Mouse (Mus musculus) forebrain, embryonic 14.5 days (tissue): Measurements from ENCODE around the gene Aes. TPM values are rescaled to one million over a fixed set of nuclear protein-coding genes. Genes with fewer than 3 reads are reported as not detected.

ENCODE experiments used
- ATAC-seq: fragments of 200-750 bp; cut with Nextera tagmentation; 2 replicates; pipeline ENCODE4 v1.8.0; 2017; ENCODE audit warnings: mild to moderate bottlenecking, moderate library complexity
- DNase-seq: peaks from one replicate; pipeline ENCODE4 v3.0.0-alpha.2; 2015; ENCODE audit warnings: low spot score
- H3K27ac ChIP-seq: fragments of 300-500 bp; sonication (generic); 2 replicates; pipeline ENCODE4 v1.5.1; 2014; ENCODE audit warnings: low read depth, mild to moderate bottlenecking, control low read depth, low read length, moderate library complexity
- H3K27me3 ChIP-seq: fragments of 300-500 bp; sonication (generic); replicated peaks from 2 replicates; pipeline ENCODE4 v1.6.1; 2014; ENCODE audit warnings: low read length, control low read depth, mixed read lengths; ENCODE audit not compliant: control insufficient read depth, insufficient read depth
- H3K36me3 ChIP-seq: fragments of 300-500 bp; sonication (generic); 2 replicates; pipeline ENCODE4 v1.6.1; 2014; ENCODE audit warnings: low read length, control low read depth; ENCODE audit not compliant: control insufficient read depth, insufficient read depth
- H3K4me1 ChIP-seq: fragments of 300-500 bp; sonication (generic); 2 replicates; pipeline ENCODE4 v1.6.1; 2014; ENCODE audit warnings: antibody characterized with exemption, low read length, control low read depth; ENCODE audit not compliant: control insufficient read depth, insufficient read depth
- H3K4me2 ChIP-seq: fragments of 300-500 bp; sonication (generic); 2 replicates; pipeline ENCODE4 v1.6.1; 2014; ENCODE audit warnings: mild to moderate bottlenecking, control low read depth, low read length
- H3K4me3 ChIP-seq: fragments of 300-500 bp; sonication (generic); 2 replicates; pipeline ENCODE4 v1.5.1; 2014; ENCODE audit warnings: low read depth, low read length, control low read depth
- H3K9ac ChIP-seq: fragments of 300-500 bp; sonication (generic); 2 replicates; pipeline ENCODE4 v1.6.1; 2014; ENCODE audit warnings: mild to moderate bottlenecking, low read length, control low read depth, moderate library complexity
- H3K9me3 ChIP-seq: fragments of 300-500 bp; sonication (generic); replicated peaks from 2 replicates; pipeline ENCODE4 v1.6.1; 2016; ENCODE audit warnings: low read length, control low read depth, mixed read lengths; ENCODE audit not compliant: control insufficient read depth
- WGBS: fragments of 180-500 bp; shearing (Covaris S2); extraction: QIAGEN DNeasy Blood & Tissue Kit; methylation state at CpG from one replicate; pipeline ENCODE4 v1.1.7; 2014; 5-methylcytosine and 5-hydroxymethylcytosine counted together
- polyA plus RNA-seq: library from polyadenylated mRNA; unstranded; fragments of >200 nt; fragmentation: Nextera tagmentation; extraction: Ambion mirVana; gene quantifications from 2 replicates; pipeline ENCODE4 v1.2.1, GENCODE M21; 2014

Gene Aes
- polyA plus RNA-seq, 1 experiment from 2014 or later = 415 TPM

GRCm38 (mm10) chr10:81524051-81524605 is 35.2 kb upstream of the Aes start, which contains the start of gene Gna15:
Gene Gna15 (minus strand): TSS chr10:81524225.
- H3K9ac ChIP-seq = no peak within 1 kb of the TSS
- DNase-seq = no peak
- H3K4me1 ChIP-seq = no peaks in the 10 kb centered on the region
- H3K27me3 ChIP-seq = no peaks in the 10 kb centered on the region
- no peak within 1 kb of the TSS for H3K4me2 ChIP-seq
- H3K4me3 ChIP-seq = no peak within 1 kb of the TSS
- no peak within 1 kb of the TSS for H3K27ac ChIP-seq
- H3K9me3 ChIP-seq = no peaks in the 10 kb centered on the region
- peaks cover 3% of the 10 kb centered on the region for H3K36me3 ChIP-seq
- no peak for ATAC-seq
- 27% methylated on average over 9 of the region's 9 CpGs for WGBS

- Histone ChIP-seq H3K4me2 (no peak overlapping the region), H3K4me1 (no peaks in the 10 kb centered on the region), H3K9ac (no peak overlapping the region), H3K27me3 (no peaks in the 10 kb centered on the region), H3K27ac (no peak overlapping the region), H3K9me3 (no peaks in the 10 kb centered on the region), H3K36me3 (peaks cover 13% of the 10 kb centered on the region), H3K4me3 (no peak overlapping the region)
- DNase-seq = no peak
- ATAC-seq = no peak
- 72% methylated on average over 12 of the region's 13 CpGs for WGBS
Observed at GRCm38 (mm10) chr10:81525017-81525694, 34.1 kb upstream of the Aes start.

- Histone ChIP-seq H3K27ac (no peak overlapping the region), H3K4me2 (no peak overlapping the region), H3K9ac (no peak overlapping the region), H3K4me3 (no peak overlapping the region), H3K36me3 (peaks cover 29% of the 10 kb centered on the region), H3K9me3 (no peaks in the 10 kb centered on the region), H3K4me1 (no peaks in the 10 kb centered on the region), H3K27me3 (no peaks in the 10 kb centered on the region)
- WGBS = 14% methylated on average over 14 of the region's 14 CpGs
- ATAC-seq = peak; percentile 58; the same call in 1 of the 2 replicates
- peak; percentile 55 for DNase-seq
Observed at GRCm38 (mm10) chr10:81526779-81527178, 32.5 kb upstream of the Aes start.

DNA sequence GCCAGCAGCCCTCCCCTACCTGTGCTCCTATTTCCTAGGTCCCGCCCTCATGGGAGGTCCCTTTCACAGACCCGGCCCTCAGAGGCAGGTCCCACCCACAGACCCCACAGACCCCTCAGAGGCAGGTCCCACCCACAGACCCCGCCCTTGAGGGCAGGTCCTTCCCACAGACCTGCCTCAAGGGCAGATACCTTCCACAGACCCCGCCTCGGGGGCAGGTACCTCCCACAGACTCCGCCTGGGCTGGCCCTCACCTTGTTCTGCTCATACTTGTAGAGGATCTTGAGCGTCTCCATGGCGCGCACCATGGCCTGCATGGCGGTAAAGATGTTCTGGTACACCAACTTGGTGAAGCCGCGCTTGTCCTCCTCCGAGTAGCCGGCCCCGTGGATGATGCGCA is 24.5 kb upstream of the Aes start:
- H3K9ac ChIP-seq = no peak overlapping the region
- H3K36me3 ChIP-seq = peaks cover 52% of the 10 kb centered on the region
- ATAC-seq (no peak), DNase-seq (no peak)
- 67% methylated on average over 16 of the region's 16 CpGs for WGBS
- H3K9me3 ChIP-seq = no peaks in the 10 kb centered on the region
- H3K4me2 ChIP-seq = no peak overlapping the region
- H3K27me3 ChIP-seq = no peaks in the 10 kb centered on the region
- no peak overlapping the region for H3K27ac ChIP-seq
- H3K4me1 ChIP-seq = no peaks in the 10 kb centered on the region
- H3K4me3 ChIP-seq = no peak overlapping the region

GRCm38 (mm10) chr10:81536734-81537133 is 22.6 kb upstream of the Aes start:
- peaks cover 34% of the 10 kb centered on the region for H3K36me3 ChIP-seq
- H3K27ac ChIP-seq = no peak overlapping the region
- DNase-seq (no peak), ATAC-seq (no peak)
- H3K4me2 ChIP-seq = no peak overlapping the region
- WGBS = 80% methylated on average over 6 of the region's 6 CpGs
- H3K9ac ChIP-seq = no peak overlapping the region
- no peaks in the 10 kb centered on the region for H3K4me1 ChIP-seq
- no peaks in the 10 kb centered on the region for H3K9me3 ChIP-seq
- no peaks in the 10 kb centered on the region for H3K27me3 ChIP-seq
- no peak overlapping the region for H3K4me3 ChIP-seq

- H3K9me3 ChIP-seq = no peaks in the 10 kb centered on the region
- DNase-seq (no peak), ATAC-seq (no peak)
- H3K27ac ChIP-seq = no peak overlapping the region
- peaks cover 29% of the 10 kb centered on the region for H3K36me3 ChIP-seq
- H3K27me3 ChIP-seq = no peaks in the 10 kb centered on the region
- no peaks in the 10 kb centered on the region for H3K4me1 ChIP-seq
- no peak overlapping the region for H3K9ac ChIP-seq
- no peak overlapping the region for H3K4me2 ChIP-seq
- 89% methylated on average over 2 of the region's 2 CpGs for WGBS
- no peak overlapping the region for H3K4me3 ChIP-seq
Observed at GRCm38 (mm10) chr10:81537429-81537828, 21.9 kb upstream of the Aes start.

GRCm38 (mm10) chr10:81538321-81539048 is 20.8 kb upstream of the Aes start:
- Histone ChIP-seq H3K4me2 (no peak overlapping the region), H3K4me1 (peaks cover 6% of the 10 kb centered on the region), H3K27ac (no peak overlapping the region), H3K4me3 (no peak overlapping the region), H3K9me3 (no peaks in the 10 kb centered on the region), H3K27me3 (no peaks in the 10 kb centered on the region), H3K9ac (no peak overlapping the region), H3K36me3 (peaks cover 21% of the 10 kb centered on the region)
- DNase-seq (no peak), ATAC-seq (no peak)
- 85% methylated on average over 3 of the region's 3 CpGs for WGBS

DNA sequence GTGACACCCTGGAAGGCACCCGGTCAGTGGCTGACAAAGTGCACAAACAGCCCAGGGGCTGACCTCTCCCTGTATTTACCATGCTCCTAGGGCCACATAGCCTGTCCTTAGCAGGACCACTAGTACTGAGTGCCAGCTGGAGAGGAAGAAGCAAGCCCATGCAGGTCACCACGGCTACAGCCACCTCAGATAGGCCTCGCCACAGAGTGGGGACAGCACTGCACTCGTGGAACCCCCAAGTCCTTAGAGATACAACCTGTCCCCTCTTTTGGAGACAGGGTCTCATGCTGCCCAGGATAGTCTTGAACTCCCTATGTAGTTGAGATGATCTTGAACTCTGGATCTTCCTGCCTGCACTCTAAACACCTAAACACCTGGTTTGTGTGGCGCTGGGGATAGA is 17.9 kb upstream of the Aes start:
- no peak overlapping the region for H3K4me2 ChIP-seq
- no peak for DNase-seq
- H3K4me1 ChIP-seq = peaks cover 12% of the 10 kb centered on the region
- WGBS = 89% methylated on average over 5 of the region's 5 CpGs
- no peak overlapping the region for H3K27ac ChIP-seq
- H3K36me3 ChIP-seq = peaks cover 12% of the 10 kb centered on the region; the same call in 1 of the 2 replicates
- no peaks in the 10 kb centered on the region for H3K9me3 ChIP-seq
- H3K27me3 ChIP-seq = no peaks in the 10 kb centered on the region
- ATAC-seq = no peak
- H3K9ac ChIP-seq = no peak overlapping the region; the same call in 1 of the 2 replicates
- H3K4me3 ChIP-seq = no peak overlapping the region

DNA sequence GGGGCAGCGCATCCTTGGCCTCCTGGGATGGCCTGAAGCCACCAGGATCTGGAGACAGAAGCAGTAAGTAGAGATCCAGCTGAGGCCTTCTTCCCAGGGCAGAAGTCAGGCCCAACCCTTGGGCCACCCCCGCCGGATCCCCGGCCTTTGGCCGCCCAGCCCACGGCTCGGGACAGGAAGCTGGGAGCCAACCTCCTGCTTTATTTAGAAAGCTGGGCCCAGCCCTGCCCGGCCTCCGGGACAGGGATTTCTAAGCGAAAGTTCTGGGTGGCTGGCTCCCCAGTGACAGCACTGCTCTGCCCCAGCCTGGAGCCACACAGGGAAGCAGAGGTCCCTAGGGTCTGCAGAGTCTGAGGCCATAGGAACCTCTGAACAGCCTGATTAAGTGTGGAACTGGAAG is 17.5 kb upstream of the Aes start:
- WGBS = 83% methylated on average over 10 of the region's 10 CpGs
- H3K4me2 ChIP-seq = no peak overlapping the region

More for the DNA sequence above, 17.5 kb upstream of the Aes start:
- peaks cover 12% of the 10 kb centered on the region for H3K4me1 ChIP-seq
- H3K4me3 ChIP-seq = no peak overlapping the region
- no peak overlapping the region for H3K27ac ChIP-seq
- H3K36me3 ChIP-seq = peaks cover 12% of the 10 kb centered on the region; the same call in 1 of the 2 replicates
- no peaks in the 10 kb centered on the region for H3K9me3 ChIP-seq
- no peak for ATAC-seq
- H3K9ac ChIP-seq = no peak overlapping the region
- DNase-seq = no peak
- no peaks in the 10 kb centered on the region for H3K27me3 ChIP-seq
